Mouse (Mus musculus) left cerebral cortex, adult 18-20 months (tissue): ENCODE data around the gene Elovl2. TPM values are rescaled to one million over a fixed set of nuclear protein-coding genes. Genes with fewer than 3 reads are reported as not detected.
A peak's percentile ranks its signal among the peaks of the same experiment; 100 is the strongest.

Source experiments
- DNase-seq, 2 experiments: peaks; one replicate each; pipeline ENCODE4 v3.0.0; 2021 to 2022; ENCODE audit warnings: low spot score in 2 of 2, mixed read lengths in 1 of 2
- total RNA-seq, 2 experiments: library from RNA; stranded (reverse); gene quantifications; 2 replicates each; pipeline ENCODE4 v1.2.3; 2021

The Elovl2 gene
- total RNA-seq, 2 experiments from 2014 or later, result 14.6 to 15.3 TPM

GRCm38 (mm10) chr13:41158426-41158825 lies 61.8 kb downstream of the Elovl2 start:
- no peak for DNase-seq

DNA sequence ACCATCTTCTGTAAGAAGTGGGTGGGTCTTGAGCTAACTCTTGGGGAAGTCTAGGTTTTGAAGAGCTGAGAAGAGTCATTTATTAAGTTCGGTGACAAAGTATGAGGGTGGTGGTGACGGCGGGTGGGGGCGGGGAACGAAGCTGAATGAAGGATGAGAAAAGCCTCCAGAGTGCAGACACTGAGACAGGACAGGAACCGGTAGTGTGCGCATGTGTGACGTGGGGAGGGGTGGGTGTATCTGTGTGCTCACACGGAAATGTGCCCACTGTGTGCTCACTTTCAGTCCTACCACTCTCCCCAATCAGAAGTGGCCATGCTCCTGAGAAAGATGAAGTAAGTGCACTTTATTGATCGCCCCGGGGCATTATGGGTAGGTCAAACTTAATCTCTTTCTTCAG lies 67.1 kb downstream of the Elovl2 start:
- no peak for DNase-seq

- DNase-seq, result peak; percentile 68 to 83
Observed at GRCm38 (mm10) chr13:41146271-41146670, 73.9 kb downstream of the Elovl2 start.

DNA sequence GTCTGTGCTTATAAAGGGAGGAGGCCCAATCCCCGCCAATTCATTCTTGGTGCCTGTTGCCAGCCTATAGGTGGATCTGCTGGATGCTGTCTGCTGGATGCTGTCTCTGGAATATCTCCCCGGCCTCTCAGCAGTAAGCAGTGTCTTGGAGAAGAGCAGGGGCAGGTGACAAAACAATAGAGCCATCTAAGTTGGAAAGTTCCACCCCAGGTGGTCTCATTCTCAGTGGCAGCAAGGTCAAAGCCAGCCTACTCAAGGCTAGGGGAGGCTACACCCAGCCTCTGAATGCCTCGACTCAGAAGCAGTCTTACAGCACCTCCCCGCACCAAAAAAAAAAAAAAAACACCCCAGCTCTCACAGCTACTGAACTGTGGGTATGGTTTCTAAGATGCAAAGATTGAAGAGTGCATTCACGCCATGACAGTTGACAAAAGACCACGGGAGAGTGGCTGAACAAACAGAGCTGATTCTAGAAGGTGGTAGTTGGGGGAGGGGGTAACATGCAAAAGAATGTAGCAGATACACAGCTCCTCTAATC lies 74.7 kb downstream of the Elovl2 start:
- DNase-seq, result no peak

DNA sequence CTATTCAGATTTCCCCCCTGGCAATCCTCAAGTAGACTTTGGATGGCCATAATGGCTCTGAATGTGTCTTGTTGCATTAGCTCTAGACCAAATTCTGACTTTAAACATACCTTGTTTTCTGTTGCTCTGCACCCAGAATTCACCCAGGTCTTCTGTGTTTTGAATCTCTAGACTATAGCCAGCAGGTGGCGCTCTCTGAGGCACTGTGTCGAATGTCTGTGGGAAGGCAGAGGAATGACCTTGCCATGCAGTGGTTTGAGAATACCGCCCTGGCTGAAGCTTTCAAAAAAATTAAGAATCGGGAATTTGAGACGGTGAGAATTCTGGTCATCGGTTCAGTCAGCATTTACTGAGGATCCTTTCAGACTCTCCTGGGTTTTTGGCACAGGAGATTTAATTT lies 85.3 kb downstream of the Elovl2 start:
- peak; percentile 62 to 73 for DNase-seq

Other genes with a start within 250 kb of the Elovl2 start
- gene Pak1ip1, start 219.4 kb downstream of the Elovl2 start, total RNA-seq, result 10 to 100 TPM; 40.1 to 41.5 TPM
- gene Tmem14c, start 204.1 kb downstream of the Elovl2 start, total RNA-seq, result 10 to 100 TPM; 52.6 to 58.6 TPM
- gene Mak, start 140.7 kb downstream of the Elovl2 start, total RNA-seq, result 1 to 10 TPM; 2.9 to 3.0 TPM
- gene Gcm2, start 109.4 kb downstream of the Elovl2 start, total RNA-seq, result not detected
- under 1 TPM in 1 of 2 experiments, not detected in 1; 0.28 TPM for gene Sycp2l, start 106.1 kb downstream of the Elovl2 start, total RNA-seq
- gene Smim13, start 29.4 kb upstream of the Elovl2 start, total RNA-seq, result 100 to 1,000 TPM; 176 to 180 TPM
- gene Gm17364, start 53.6 kb upstream of the Elovl2 start, total RNA-seq, result not detected